Mouse (Mus musculus): ENCODE measurements at regions not wholly inside any gene's neighbourhood (a gene's known extent, or its start where the extent isn't known, plus 50 kb on each side); places are given as distances from the start of the nearest gene placed in this dataset.

DNA sequence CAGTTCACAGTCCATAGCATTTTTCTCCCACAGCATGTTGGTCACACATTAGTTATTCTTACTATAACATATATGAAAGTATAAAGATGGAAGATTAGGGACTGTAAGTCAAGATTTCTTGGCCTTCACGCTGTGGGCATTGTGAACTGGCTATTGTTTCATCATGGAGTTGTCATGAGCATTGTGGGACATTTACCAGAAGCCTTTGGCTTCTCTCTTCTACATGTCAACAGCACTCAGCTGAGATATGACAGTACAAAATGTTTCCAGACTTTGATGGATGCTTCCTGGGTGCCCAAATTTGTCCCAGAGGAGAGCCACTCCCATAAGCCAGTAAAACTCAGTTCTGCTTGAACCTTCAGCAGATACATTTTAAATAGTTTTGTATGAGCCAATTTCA lies 1331.5 kb downstream of the Gsdmc2 start:
- Histone ChIP-seq H3K27me3 (no peaks in the 10 kb centered on the region), H3K9me3 (replicated peaks) (no peaks in the 10 kb centered on the region), H3K4me2 (replicated peaks) (no peak overlapping the region), H3K36me3 (no peaks in the 10 kb centered on the region), H3K4me1 (no peaks in the 10 kb centered on the region), H3K27ac (no peak overlapping the region), H3K4me3 (no peak overlapping the region), H3K9ac (no peak overlapping the region)
- no peak for ATAC-seq (ENCODE audit: low FRiP score)
- 85% methylated on average over 1 of the region's 1 CpGs for WGBS

DNA sequence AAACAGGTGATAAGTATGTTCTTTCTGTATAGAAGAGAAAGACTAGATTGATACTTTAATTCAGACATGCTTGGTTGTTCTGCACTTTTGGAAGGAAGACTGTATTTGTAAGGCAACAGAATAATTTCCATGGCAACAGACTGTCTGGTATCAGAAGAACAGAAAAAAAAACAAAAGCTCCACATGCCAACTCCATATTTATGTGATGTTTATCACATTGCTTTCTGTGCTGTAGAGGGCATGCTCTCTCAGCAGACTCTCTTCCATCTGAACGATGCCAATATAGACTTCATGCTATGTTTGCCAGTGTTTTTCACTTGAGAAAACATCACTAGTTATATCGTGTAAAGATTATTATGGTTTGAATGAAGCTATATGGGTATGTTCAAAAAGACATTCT lies 1333.5 kb downstream of the Gsdmc2 start:
- Histone ChIP-seq H3K27ac (no peak overlapping the region), H3K36me3 (no peaks in the 10 kb centered on the region), H3K27me3 (no peaks in the 10 kb centered on the region), H3K9ac (no peak overlapping the region), H3K4me2 (replicated peaks) (no peak overlapping the region), H3K9me3 (replicated peaks) (no peaks in the 10 kb centered on the region), H3K4me3 (no peak overlapping the region), H3K4me1 (no peaks in the 10 kb centered on the region)
- WGBS = 92% methylated on average over 2 of the region's 2 CpGs
- no peak for ATAC-seq (ENCODE audit: low FRiP score)

DNA sequence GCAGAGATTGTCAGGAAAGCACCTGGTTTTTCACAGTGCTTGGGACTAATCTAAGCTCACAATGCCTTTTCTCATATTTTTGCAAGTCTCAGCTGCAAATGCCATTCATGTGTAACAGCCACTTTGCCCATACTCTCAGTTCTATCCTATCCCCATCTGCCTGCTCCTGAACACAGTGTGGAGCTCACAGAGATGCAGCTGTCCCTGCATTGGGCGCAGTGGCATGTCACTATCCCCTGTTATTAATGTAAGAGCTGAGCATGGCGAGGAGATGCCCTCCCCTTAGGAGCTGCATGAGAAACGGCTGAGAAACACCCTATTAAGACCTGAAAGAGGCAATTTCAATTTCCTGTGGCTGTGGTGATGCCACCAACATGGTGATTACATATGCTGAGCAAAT lies 1341.1 kb downstream of the Gsdmc2 start:
- 80% methylated on average over 3 of the region's 3 CpGs for WGBS
- no peaks in the 10 kb centered on the region for H3K27me3 ChIP-seq

DNA sequence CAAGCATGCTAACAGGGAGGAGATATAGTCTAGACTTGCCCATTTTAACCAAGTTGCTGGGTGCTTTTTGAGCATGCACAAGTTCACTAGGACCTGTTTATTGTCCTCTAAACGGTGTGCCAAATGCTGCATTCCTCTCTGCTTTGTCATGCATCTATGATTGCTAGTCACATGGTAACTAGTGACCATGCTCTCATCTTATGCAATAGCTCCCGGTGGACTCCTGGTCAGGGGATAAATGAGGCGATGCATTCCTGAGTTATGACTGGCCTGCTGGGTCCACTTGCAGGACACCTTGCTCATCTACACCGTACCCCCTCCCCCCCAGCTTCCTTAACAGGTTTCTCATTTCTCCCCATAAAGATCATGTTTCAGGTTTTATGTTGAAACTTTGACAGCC lies 1344.0 kb downstream of the Gsdmc2 start:
- H3K4me2 ChIP-seq (replicated peaks) = no peak overlapping the region
- no peak overlapping the region for H3K9ac ChIP-seq
- no peaks in the 10 kb centered on the region for H3K4me1 ChIP-seq
- no peak overlapping the region for H3K4me3 ChIP-seq
- ATAC-seq (ENCODE audit: low FRiP score) = no peak
- WGBS = 73% methylated on average over 4 of the region's 4 CpGs
- H3K27ac ChIP-seq = no peak overlapping the region
- no peaks in the 10 kb centered on the region for H3K9me3 ChIP-seq (replicated peaks)
- H3K27me3 ChIP-seq = no peaks in the 10 kb centered on the region
- no peaks in the 10 kb centered on the region for H3K36me3 ChIP-seq

More for the DNA sequence above, 1341.1 kb downstream of the Gsdmc2 start:
- Histone ChIP-seq H3K4me3 (no peak overlapping the region), H3K4me1 (no peaks in the 10 kb centered on the region), H3K9ac (no peak overlapping the region), H3K36me3 (no peaks in the 10 kb centered on the region), H3K9me3 (replicated peaks) (no peaks in the 10 kb centered on the region), H3K27ac (no peak overlapping the region), H3K4me2 (replicated peaks) (no peak overlapping the region)
- no peak for ATAC-seq (ENCODE audit: low FRiP score)

DNA sequence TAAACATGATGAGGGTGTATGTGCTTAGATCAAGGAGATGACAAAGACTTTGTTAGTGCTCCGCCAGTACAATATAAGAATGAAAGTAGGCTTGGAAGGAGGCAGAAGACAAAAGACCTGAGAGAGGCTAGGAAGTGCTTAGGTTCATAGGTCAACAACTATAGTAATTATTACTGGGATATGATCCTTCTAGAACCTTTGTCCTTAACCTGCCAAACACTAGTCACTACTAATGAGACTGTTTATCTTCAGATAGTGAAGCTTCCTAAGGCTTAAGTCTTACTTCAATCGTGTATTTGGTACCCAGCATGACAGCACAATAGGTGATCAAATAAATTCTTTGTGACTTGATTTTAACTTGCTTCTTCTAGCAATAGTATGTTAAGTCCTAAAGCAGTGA lies 1344.5 kb downstream of the Gsdmc2 start:
- no peak overlapping the region for H3K27ac ChIP-seq
- no peak overlapping the region for H3K9ac ChIP-seq
- no peak overlapping the region for H3K4me2 ChIP-seq (replicated peaks)
- H3K4me3 ChIP-seq = no peak overlapping the region
- no peaks in the 10 kb centered on the region for H3K9me3 ChIP-seq (replicated peaks)
- no peaks in the 10 kb centered on the region for H3K36me3 ChIP-seq
- no peaks in the 10 kb centered on the region for H3K4me1 ChIP-seq
- 80% methylated on average over 2 of the region's 2 CpGs for WGBS
- no peaks in the 10 kb centered on the region for H3K27me3 ChIP-seq
- no peak for ATAC-seq (ENCODE audit: low FRiP score)

DNA sequence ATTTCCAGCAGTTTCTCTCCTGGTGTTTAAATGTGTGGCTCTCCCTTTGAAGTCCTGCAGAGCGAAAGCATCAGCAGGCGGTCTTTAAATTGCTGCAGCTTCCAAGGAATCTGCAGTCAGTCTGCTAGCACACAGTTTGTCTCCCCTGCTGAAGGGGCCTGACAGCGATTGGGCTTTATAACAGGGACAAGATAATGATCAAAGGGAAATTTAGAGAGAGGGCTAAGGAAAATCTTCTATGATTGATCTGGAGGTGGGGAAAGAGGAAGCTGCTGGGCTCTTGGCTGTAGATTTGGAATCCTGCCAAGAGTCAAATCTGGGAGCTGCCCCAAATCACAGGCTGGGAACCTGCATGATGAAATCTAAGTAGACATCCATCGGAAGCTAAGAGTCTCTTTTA lies 1348.8 kb downstream of the Gsdmc2 start:
- H3K27ac ChIP-seq = no peak overlapping the region
- no peak overlapping the region for H3K4me2 ChIP-seq (replicated peaks)
- no peaks in the 10 kb centered on the region for H3K36me3 ChIP-seq
- no peak for ATAC-seq (ENCODE audit: low FRiP score)
- no peaks in the 10 kb centered on the region for H3K4me1 ChIP-seq
- no peaks in the 10 kb centered on the region for H3K9me3 ChIP-seq (replicated peaks)
- H3K9ac ChIP-seq = no peak overlapping the region
- WGBS = 22% methylated on average over 4 of the region's 4 CpGs
- H3K27me3 ChIP-seq = no peaks in the 10 kb centered on the region
- H3K4me3 ChIP-seq = no peak overlapping the region

DNA sequence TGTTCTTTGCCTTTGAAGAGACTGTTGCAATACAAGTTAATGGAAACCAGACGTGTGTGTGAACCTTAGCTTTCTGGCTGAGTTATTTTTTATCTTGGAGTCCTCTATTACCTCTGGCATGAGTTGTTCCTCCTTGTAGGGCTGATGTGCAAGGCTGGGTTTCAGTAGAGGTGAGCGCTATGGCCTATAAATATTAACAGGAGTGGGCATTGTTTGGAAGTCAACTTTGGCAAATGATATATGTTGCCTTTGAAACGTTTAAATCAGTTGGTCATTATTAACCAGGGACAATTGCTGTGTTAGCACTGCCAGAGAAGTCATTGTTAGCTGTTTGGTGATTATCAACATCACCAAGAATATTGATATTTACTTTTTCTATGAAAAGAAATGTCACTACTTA lies 1352.6 kb downstream of the Gsdmc2 start:
- Histone ChIP-seq H3K4me3 (no peak overlapping the region), H3K9ac (no peak overlapping the region), H3K4me2 (replicated peaks) (no peak overlapping the region), H3K27ac (no peak overlapping the region), H3K27me3 (no peaks in the 10 kb centered on the region), H3K9me3 (replicated peaks) (no peaks in the 10 kb centered on the region), H3K36me3 (no peaks in the 10 kb centered on the region), H3K4me1 (no peaks in the 10 kb centered on the region)
- 62% methylated on average over 3 of the region's 3 CpGs for WGBS
- no peak for ATAC-seq (ENCODE audit: low FRiP score)

DNA sequence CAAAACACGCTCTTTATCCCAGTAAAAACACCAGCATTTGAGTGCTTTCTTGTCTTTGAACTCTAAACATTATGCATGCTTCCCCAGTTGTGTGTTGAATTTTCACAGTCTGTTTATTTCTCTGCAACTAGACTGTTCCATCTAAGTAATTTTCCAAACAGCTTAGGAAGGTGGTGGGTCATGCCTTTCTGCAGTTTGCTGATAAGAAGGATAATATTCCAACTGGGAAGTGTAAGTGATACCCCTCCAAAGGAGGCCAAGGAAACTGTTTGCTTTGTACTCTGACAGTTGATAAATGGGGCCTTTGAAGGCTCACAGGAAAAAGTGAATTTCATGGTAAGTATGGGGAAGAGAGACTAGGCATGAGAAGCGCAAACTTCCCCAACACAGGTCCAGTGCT lies 1354.4 kb downstream of the Gsdmc2 start:
- Histone ChIP-seq H3K36me3 (no peaks in the 10 kb centered on the region), H3K4me1 (no peaks in the 10 kb centered on the region), H3K4me2 (replicated peaks) (no peak overlapping the region), H3K27me3 (no peaks in the 10 kb centered on the region), H3K9ac (no peak overlapping the region), H3K9me3 (replicated peaks) (no peaks in the 10 kb centered on the region), H3K27ac (no peak overlapping the region), H3K4me3 (no peak overlapping the region)
- 57% methylated on average over 2 of the region's 2 CpGs for WGBS
- no peak for ATAC-seq (ENCODE audit: low FRiP score)

DNA sequence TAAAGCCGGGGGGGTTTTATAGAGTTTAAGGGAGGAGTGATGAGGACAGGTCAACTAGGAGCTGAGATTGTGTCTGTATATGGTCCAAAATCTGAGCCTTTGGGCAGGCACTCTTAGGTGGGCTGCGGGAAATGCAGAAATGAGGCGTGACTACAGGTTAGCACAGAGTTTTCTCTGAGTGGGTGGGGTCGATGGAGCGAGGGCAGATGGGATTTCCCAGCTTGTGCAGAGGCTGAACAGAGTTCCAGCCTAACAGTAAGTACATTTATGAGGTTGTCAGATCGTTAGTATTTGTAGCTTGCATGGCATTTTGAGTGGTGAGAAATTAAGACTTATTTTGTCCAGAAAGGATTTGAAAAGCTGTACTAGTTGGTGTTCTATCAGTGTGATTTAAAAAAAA lies 1358.4 kb downstream of the Gsdmc2 start:
- no peak for ATAC-seq (ENCODE audit: low FRiP score)
- H3K27me3 ChIP-seq = no peaks in the 10 kb centered on the region
- no peaks in the 10 kb centered on the region for H3K9me3 ChIP-seq (replicated peaks)
- H3K27ac ChIP-seq = no peak overlapping the region
- no peak overlapping the region for H3K4me2 ChIP-seq (replicated peaks)
- 90% methylated on average over 6 of the region's 6 CpGs for WGBS
- no peak overlapping the region for H3K9ac ChIP-seq
- H3K4me3 ChIP-seq = no peak overlapping the region
- H3K36me3 ChIP-seq = no peaks in the 10 kb centered on the region
- no peaks in the 10 kb centered on the region for H3K4me1 ChIP-seq

DNA sequence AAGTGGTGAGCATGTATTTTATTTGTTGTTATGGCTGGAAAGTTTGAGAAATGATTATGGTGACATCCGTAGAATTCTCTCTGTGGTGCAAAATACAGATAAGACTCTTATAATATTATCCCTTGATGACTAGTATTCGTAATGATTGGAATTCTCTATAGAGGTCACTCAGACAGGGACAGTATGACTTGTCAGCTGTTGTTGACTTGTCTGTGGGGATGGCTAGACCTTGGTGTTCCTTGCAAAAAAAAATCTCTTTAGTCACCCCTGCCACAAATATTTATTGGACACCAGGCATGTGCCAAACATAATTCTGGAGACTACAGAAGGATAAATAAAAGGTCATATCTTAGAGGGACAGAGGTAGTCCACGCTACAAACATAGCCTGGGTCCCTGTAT lies 1360.6 kb downstream of the Gsdmc2 start:
- H3K4me3 ChIP-seq = no peak overlapping the region
- H3K9me3 ChIP-seq (replicated peaks) = no peaks in the 10 kb centered on the region
- H3K27me3 ChIP-seq = no peaks in the 10 kb centered on the region
- ATAC-seq (ENCODE audit: low FRiP score) = no peak
- 91% methylated on average over 3 of the region's 3 CpGs for WGBS
- H3K9ac ChIP-seq = no peak overlapping the region
- H3K4me1 ChIP-seq = no peaks in the 10 kb centered on the region
- H3K4me2 ChIP-seq (replicated peaks) = no peak overlapping the region
- H3K27ac ChIP-seq = no peak overlapping the region
- H3K36me3 ChIP-seq = no peaks in the 10 kb centered on the region

DNA sequence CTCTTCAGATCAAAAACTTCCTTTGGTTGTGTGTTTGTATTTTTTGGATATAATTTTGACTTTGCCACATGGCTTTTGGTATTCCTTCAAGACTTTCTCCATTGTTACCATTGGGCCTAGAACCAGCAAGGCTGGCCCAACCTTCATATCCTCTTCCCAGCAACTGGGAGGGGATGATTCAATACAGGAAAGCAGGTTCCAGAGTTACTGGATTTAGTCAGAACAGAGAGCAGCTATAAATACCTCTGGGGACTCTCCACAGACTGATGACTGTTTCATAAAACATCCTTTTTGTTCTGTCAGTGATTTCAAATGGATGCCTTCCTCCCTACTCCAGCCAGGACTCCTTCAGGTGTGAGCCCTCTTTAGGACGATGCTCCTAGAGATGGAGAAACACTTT lies 1361.4 kb downstream of the Gsdmc2 start:
- Histone ChIP-seq H3K4me1 (no peaks in the 10 kb centered on the region), H3K27me3 (no peaks in the 10 kb centered on the region), H3K9ac (no peak overlapping the region), H3K4me3 (no peak overlapping the region), H3K9me3 (replicated peaks) (no peaks in the 10 kb centered on the region), H3K27ac (no peak overlapping the region), H3K4me2 (replicated peaks) (no peak overlapping the region), H3K36me3 (no peaks in the 10 kb centered on the region)
- WGBS = 87% methylated on average over 1 of the region's 1 CpGs
- no peak for ATAC-seq (ENCODE audit: low FRiP score)

DNA sequence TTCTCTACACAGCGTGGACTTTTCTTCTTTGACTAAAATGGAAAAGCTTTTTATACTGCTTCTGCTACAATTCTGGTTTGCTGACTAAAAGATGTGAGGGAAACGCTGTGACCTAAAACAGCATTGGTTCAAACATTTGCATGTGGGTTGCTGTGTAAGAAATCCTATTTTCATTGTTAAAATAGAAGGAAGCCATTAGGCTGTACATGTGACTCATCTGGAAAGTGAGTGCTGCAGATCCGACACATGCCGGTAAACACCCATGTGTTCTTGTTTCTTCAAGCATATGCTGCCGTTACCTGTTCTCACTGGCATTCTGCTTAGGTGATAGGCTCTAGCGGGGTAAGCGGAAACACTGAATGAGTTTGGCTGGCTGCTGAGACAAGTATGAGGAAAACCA lies 1362.6 kb downstream of the Gsdmc2 start:
- Histone ChIP-seq H3K4me1 (no peaks in the 10 kb centered on the region), H3K4me2 (replicated peaks) (no peak overlapping the region), H3K36me3 (no peaks in the 10 kb centered on the region), H3K27ac (no peak overlapping the region), H3K9me3 (replicated peaks) (no peaks in the 10 kb centered on the region), H3K9ac (no peak overlapping the region), H3K4me3 (no peak overlapping the region), H3K27me3 (no peaks in the 10 kb centered on the region)
- ATAC-seq (ENCODE audit: low FRiP score) = no peak
- WGBS = 88% methylated on average over 7 of the region's 7 CpGs

DNA sequence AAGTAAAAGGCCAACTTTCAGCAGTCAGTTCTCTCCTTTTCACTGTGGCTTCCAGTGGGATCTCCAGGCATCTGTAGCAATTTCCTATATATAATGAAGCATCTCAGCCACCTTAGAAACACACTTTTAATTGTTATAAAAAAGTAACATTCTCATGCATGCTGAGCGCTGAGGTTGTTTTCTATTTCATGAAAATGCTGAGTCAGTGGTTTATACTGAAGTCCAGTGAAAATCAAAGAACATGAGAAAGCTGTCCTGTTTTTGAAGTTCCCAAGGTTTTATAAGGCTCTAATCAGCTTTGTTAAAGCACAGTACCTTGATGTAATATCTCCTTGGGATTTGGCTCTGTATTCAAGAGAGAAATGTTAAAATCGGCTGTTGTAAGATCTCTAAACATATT lies 1367.2 kb downstream of the Gsdmc2 start:
- Histone ChIP-seq H3K4me2 (replicated peaks) (no peak overlapping the region), H3K9me3 (replicated peaks) (no peaks in the 10 kb centered on the region), H3K36me3 (no peaks in the 10 kb centered on the region), H3K4me3 (no peak overlapping the region), H3K27me3 (peaks cover 8% of the 10 kb centered on the region), H3K4me1 (no peaks in the 10 kb centered on the region), H3K27ac (no peak overlapping the region), H3K9ac (no peak overlapping the region)
- ATAC-seq (ENCODE audit: low FRiP score) = no peak
- 87% methylated on average over 2 of the region's 2 CpGs for WGBS

DNA sequence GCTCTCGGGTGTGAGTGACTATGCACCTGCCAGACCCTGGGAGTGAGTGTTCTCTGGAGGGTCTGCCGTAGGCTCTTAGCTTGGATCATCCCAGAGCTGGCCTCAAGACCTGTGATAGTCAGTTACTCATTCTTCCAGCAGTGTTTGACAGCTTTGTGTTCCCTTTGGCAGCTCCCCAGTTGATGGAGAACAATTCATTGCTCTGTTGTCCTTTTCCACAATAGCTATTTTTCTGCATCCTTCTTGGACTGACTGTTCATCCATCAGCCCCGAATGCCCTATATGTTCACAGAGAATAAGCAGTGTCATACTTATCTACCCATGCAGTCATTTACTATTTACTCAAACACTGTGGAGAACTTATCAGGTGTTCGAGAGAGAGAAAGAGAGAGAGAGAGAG lies 1368.5 kb downstream of the Gsdmc2 start:
- no peaks in the 10 kb centered on the region for H3K4me1 ChIP-seq
- no peak overlapping the region for H3K9ac ChIP-seq
- H3K9me3 ChIP-seq (replicated peaks) = no peaks in the 10 kb centered on the region
- no peaks in the 10 kb centered on the region for H3K36me3 ChIP-seq
- 72% methylated on average over 4 of the region's 4 CpGs for WGBS
- H3K27ac ChIP-seq = no peak overlapping the region
- no peak for ATAC-seq (ENCODE audit: low FRiP score)
- peaks cover 9% of the 10 kb centered on the region for H3K27me3 ChIP-seq
- H3K4me2 ChIP-seq (replicated peaks) = no peak overlapping the region
- H3K4me3 ChIP-seq = no peak overlapping the region
